Mouse (Mus musculus): ENCODE measurements around the gene Klhl26. TPM values are rescaled to one million over a fixed set of nuclear protein-coding genes. Genes with fewer than 3 reads are reported as not detected.
"Not testable (repeated sequence)": the region's sequence is repeated elsewhere in the genome, so short reads cannot be mapped to it uniquely, and the experiment has no call there.

The Klhl26 gene
- polyA plus RNA-seq (2016; fragmentation: Nextera tagmentation; extraction: Ambion mirVana): 18.3 and 18.6 TPM in 2 replicates

GRCm38 (mm10) chr8:70476333-70477268 is at the start of gene Klhl26:
TSS of gene Klhl26 (minus strand) at chr8:70476968.
- no peaks in the 10 kb centered on the region for H3K9me3 ChIP-seq
- peaks cover 17% of the 10 kb centered on the region for H3K4me1 ChIP-seq
- whole genome bisulfite sequencing: under 1% methylated on average over 53 of the region's 53 CpGs
- H3K9ac ChIP-seq: peak within 1 kb of the TSS; percentile 87
- peak; percentile 91 for ATAC-seq (ENCODE audit: low FRiP score)
- peak within 1 kb of the TSS; percentile 57; the same call in 1 of the 2 replicates for H3K27ac ChIP-seq
- peak within 1 kb of the TSS; percentile 74 for H3K4me2 ChIP-seq
- peak within 1 kb of the TSS; percentile 77 for H3K4me3 ChIP-seq (replicated peaks)
- peaks cover 30% of the 10 kb centered on the region for H3K27me3 ChIP-seq
- H3K36me3 ChIP-seq (replicated peaks): no peaks in the 10 kb centered on the region

GRCm38 (mm10) chr8:70522592-70523403 is 46.0 kb upstream of the Klhl26 start:
- Histone ChIP-seq H3K4me3 (replicated peaks) (peak overlapping the region; percentile 77), H3K9me3 (no peaks in the 10 kb centered on the region), H3K27ac (peak overlapping the region; percentile 91), H3K36me3 (replicated peaks) (0 out of 2 replicates have a peak, but pooled peaks cover 9% of the 10 kb centered on the region), H3K9ac (peak overlapping the region; percentile 72), H3K4me1 (peaks cover 26% of the 10 kb centered on the region), H3K27me3 (no peaks in the 10 kb centered on the region), H3K4me2 (peak overlapping the region; percentile 84)
- peak; percentile 86 for ATAC-seq (ENCODE audit: low FRiP score)
- WGBS: under 1% methylated on average over 51 of the region's 51 CpGs

DNA sequence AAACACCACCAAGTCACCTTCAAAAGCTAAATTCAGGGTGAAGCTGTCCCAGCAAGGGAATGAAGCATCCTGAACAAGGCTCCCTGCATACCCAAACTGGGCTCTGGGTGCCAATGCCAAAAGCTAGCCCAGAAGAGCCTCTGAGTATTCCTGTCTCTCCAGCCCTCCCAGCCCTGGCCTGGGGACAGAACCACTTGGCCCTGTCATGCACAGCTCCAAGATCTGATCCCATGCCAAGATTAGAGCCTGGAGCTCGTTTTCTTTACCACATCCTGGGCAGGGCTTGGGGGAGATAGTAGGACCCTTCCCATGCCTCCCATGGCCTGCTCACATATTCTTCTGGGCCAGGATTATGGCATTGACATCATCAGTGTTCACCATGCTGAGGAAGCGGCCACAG is 42.8 kb upstream of the Klhl26 start:
- peaks cover 23% of the 10 kb centered on the region for H3K36me3 ChIP-seq (replicated peaks)

GRCm38 (mm10) chr8:70519043-70519442 is 42.3 kb upstream of the Klhl26 start:
- Histone ChIP-seq H3K27ac (no peak overlapping the region), H3K36me3 (replicated peaks) (peaks cover 26% of the 10 kb centered on the region), H3K9ac (no peak overlapping the region), H3K4me2 (no peak overlapping the region), H3K27me3 (no peaks in the 10 kb centered on the region), H3K4me3 (replicated peaks) (no peak overlapping the region), H3K9me3 (no peaks in the 10 kb centered on the region), H3K4me1 (peaks cover 13% of the 10 kb centered on the region)
- whole genome bisulfite sequencing: 92% methylated on average over 6 of the region's 6 CpGs
- ATAC-seq (ENCODE audit: low FRiP score): no peak

More for the DNA sequence above, 42.8 kb upstream of the Klhl26 start:
- H3K27me3 ChIP-seq: no peaks in the 10 kb centered on the region
- no peaks in the 10 kb centered on the region for H3K9me3 ChIP-seq
- no peak overlapping the region for H3K27ac ChIP-seq
- H3K4me3 ChIP-seq (replicated peaks): no peak overlapping the region
- no peak overlapping the region for H3K9ac ChIP-seq
- peaks cover 13% of the 10 kb centered on the region for H3K4me1 ChIP-seq
- no peak overlapping the region for H3K4me2 ChIP-seq
- WGBS: 65% methylated on average over 2 of the region's 2 CpGs
- ATAC-seq (ENCODE audit: low FRiP score): no peak

GRCm38 (mm10) chr8:70517940-70518643 is 41.3 kb upstream of the Klhl26 start:
- no peak overlapping the region for H3K4me2 ChIP-seq
- H3K9ac ChIP-seq: no peak overlapping the region; the same call in 1 of the 2 replicates
- H3K4me3 ChIP-seq (replicated peaks): no peak overlapping the region
- no peak for ATAC-seq (ENCODE audit: low FRiP score)
- WGBS: 72% methylated on average over 10 of the region's 10 CpGs
- H3K27me3 ChIP-seq: no peaks in the 10 kb centered on the region
- peaks cover 9% of the 10 kb centered on the region for H3K4me1 ChIP-seq
- H3K9me3 ChIP-seq: no peaks in the 10 kb centered on the region
- no peak overlapping the region for H3K27ac ChIP-seq
- peaks cover 36% of the 10 kb centered on the region for H3K36me3 ChIP-seq (replicated peaks)

DNA sequence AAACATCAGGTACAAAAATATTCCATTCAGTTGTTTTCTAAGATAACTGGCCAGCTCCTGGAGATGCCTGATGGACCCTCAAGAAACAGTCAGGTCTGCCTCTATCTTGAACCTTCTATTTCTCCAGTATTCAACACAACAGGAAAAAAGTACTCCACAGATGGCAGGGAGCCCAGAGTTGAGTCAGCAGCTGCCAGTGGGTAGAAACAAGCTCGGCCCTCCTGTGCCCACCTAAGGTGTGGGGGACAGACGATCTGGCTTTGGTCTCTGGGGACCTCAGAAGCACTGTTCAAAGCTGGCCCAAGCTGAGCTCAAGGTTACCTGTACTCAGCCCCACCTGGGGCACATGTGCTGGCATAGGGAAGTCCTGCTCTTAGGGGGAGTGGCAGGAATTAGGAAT is 36.7 kb upstream of the Klhl26 start:
- H3K4me3 ChIP-seq (replicated peaks): no peak overlapping the region
- ATAC-seq (ENCODE audit: low FRiP score): no peak
- no peak overlapping the region for H3K4me2 ChIP-seq
- 75% methylated on average over 2 of the region's 2 CpGs for WGBS
- peaks cover 39% of the 10 kb centered on the region for H3K36me3 ChIP-seq (replicated peaks)
- no peaks in the 10 kb centered on the region for H3K27me3 ChIP-seq
- peaks cover 20% of the 10 kb centered on the region for H3K4me1 ChIP-seq
- H3K9ac ChIP-seq: no peak overlapping the region
- no peaks in the 10 kb centered on the region for H3K9me3 ChIP-seq
- no peak overlapping the region for H3K27ac ChIP-seq

DNA sequence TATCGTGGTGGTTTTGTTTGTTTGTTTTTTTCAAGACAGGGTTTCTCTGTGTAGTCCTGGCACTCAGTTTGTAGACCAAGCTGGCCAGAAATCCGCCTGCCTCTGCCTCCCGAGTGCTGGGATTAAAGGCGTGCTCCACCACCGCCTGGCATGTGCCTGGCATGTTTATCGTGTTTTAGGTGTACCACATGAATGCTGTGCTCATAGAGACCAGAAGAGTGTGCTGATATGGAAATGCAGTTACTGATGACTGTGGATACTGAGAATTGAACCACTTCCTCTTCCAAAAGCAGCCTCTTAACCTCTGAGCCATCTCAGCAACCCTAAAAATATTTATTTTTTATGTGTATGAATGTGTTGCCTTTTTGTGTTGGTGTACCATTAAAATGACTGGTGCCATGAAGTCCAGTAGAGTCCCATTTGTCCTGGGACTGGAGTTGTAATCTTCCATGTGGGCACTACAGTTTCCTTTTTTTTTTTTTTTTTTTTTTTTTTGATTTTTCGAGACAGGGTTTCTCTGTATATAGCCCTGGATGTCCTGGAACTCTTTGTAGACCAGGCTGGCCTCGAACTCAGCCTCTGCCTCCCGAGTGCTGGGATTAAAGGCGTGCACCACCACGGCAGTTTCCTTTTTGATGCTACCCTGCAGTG is 35.6 kb upstream of the Klhl26 start:
- H3K9me3 ChIP-seq: no peaks in the 10 kb centered on the region
- H3K9ac ChIP-seq: no peak overlapping the region
- ATAC-seq (ENCODE audit: low FRiP score): no peak
- H3K4me2 ChIP-seq: no peak overlapping the region
- H3K27ac ChIP-seq: no peak overlapping the region
- no peak overlapping the region for H3K4me3 ChIP-seq (replicated peaks)
- peaks cover 25% of the 10 kb centered on the region for H3K4me1 ChIP-seq
- H3K36me3 ChIP-seq (replicated peaks): peaks cover 48% of the 10 kb centered on the region
- no peaks in the 10 kb centered on the region for H3K27me3 ChIP-seq
- 95% methylated on average over 11 of the region's 11 CpGs for WGBS

DNA sequence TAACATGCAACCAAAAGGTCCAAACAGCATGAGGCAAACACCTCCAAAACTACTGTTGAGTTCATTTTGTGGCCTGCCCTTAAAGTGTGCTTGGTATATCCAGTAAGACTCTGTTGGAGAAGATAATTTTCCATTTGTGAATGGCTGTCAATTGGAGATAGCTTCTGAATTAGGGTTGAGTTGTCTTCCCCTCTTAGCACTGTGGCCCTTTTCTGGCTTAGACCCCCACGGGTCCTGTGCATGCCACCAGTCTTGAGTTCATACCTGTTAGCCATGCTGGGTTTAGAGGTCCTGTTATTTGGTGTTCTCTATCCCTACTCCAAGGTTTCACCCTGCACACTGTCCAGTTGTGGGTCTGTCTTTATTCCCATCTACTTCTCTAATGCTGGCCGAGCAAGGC is 35.0 kb upstream of the Klhl26 start:
- H3K27ac ChIP-seq: no peak overlapping the region
- 95% methylated on average over 2 of the region's 2 CpGs for whole genome bisulfite sequencing
- no peaks in the 10 kb centered on the region for H3K9me3 ChIP-seq
- peak overlapping the region; percentile 98; the same call in 1 of the 2 replicates for H3K9ac ChIP-seq
- no peaks in the 10 kb centered on the region for H3K27me3 ChIP-seq
- no peak for ATAC-seq (ENCODE audit: low FRiP score)
- H3K4me3 ChIP-seq (replicated peaks): no peak overlapping the region
- no peak overlapping the region for H3K4me2 ChIP-seq
- H3K4me1 ChIP-seq: peaks cover 25% of the 10 kb centered on the region
- H3K36me3 ChIP-seq (replicated peaks): peaks cover 54% of the 10 kb centered on the region

- H3K36me3 ChIP-seq (replicated peaks): peaks cover 49% of the 10 kb centered on the region
- peak overlapping the region; percentile 99 for H3K4me3 ChIP-seq (replicated peaks)
- H3K27me3 ChIP-seq; H3K9me3 ChIP-seq; ATAC-seq (ENCODE audit: low FRiP score): not testable (repeated sequence)
- H3K4me2 ChIP-seq: peak overlapping the region; percentile 97
- WGBS: 91% methylated on average over 6 of the region's 6 CpGs
- H3K27ac ChIP-seq: peak overlapping the region; percentile 97; the same call in 1 of the 2 replicates
- H3K9ac ChIP-seq: peak overlapping the region; percentile 98; the same call in 1 of the 2 replicates
- peaks cover 25% of the 10 kb centered on the region for H3K4me1 ChIP-seq
These were observed 34.4 kb upstream of the Klhl26 start for GRCm38 (mm10) chr8:70511174-70511573.

- H3K4me3 ChIP-seq (replicated peaks): peak within 1 kb of the TSS; percentile 99
- no peaks in the 10 kb centered on the region for H3K9me3 ChIP-seq
- H3K9ac ChIP-seq: peak within 1 kb of the TSS; percentile 98
- peak; percentile 86 for ATAC-seq (ENCODE audit: low FRiP score)
- WGBS: under 1% methylated on average over 74 of the region's 74 CpGs
- H3K27ac ChIP-seq: peak within 1 kb of the TSS; percentile 97
- H3K36me3 ChIP-seq (replicated peaks): peaks cover 44% of the 10 kb centered on the region
- peaks cover 32% of the 10 kb centered on the region for H3K4me1 ChIP-seq
- peak within 1 kb of the TSS; percentile 97 for H3K4me2 ChIP-seq
- H3K27me3 ChIP-seq: no peaks in the 10 kb centered on the region
These were observed 33.6 kb upstream of the Klhl26 start, which contains the start of gene Uba52 for GRCm38 (mm10) chr8:70510228-70510915. TSS of gene Uba52 (minus strand) at chr8:70510801.
